Mouse (Mus musculus): ENCODE measurements around the gene Gpx1. TPM values are rescaled to one million over a fixed set of nuclear protein-coding genes. Genes with fewer than 3 reads are reported as not detected.

Gene Gpx1
- polyA plus RNA-seq, 1 experiment from 2014 or later, result 792 TPM

GRCm38 (mm10) chr9:108385006-108385405 lies 46.3 kb downstream of the Gpx1 start:
- WGBS, result 82% methylated on average over 7 of the region's 7 CpGs
- Histone ChIP-seq H3K27me3 (ENCODE audit: low read depth, poor library complexity, severe bottlenecking) (no peaks in the 10 kb centered on the region), H3K36me3 (peaks cover 97% of the 10 kb centered on the region), H3K9me3 (replicated peaks) (no peaks in the 10 kb centered on the region), H3K4me3 (no peak overlapping the region), H3K27ac (replicated peaks) (no peak overlapping the region), H3K4me1 (no peaks in the 10 kb centered on the region)
- DNase-seq (ENCODE audit: low spot score), result no peak

- H3K27ac ChIP-seq (replicated peaks), result no peak overlapping the region
- H3K9me3 ChIP-seq (replicated peaks), result no peaks in the 10 kb centered on the region
- no peaks in the 10 kb centered on the region for H3K27me3 ChIP-seq (ENCODE audit: low read depth, poor library complexity, severe bottlenecking)
- H3K4me3 ChIP-seq, result no peak overlapping the region
- DNase-seq (ENCODE audit: low spot score), result no peak
- peaks cover 3% of the 10 kb centered on the region; the same call in 1 of the 2 replicates for H3K4me1 ChIP-seq
- 92% methylated on average over 4 of the region's 4 CpGs for WGBS
- peaks cover 97% of the 10 kb centered on the region for H3K36me3 ChIP-seq
These were observed 48.1 kb downstream of the Gpx1 start for GRCm38 (mm10) chr9:108386816-108387215.

DNA sequence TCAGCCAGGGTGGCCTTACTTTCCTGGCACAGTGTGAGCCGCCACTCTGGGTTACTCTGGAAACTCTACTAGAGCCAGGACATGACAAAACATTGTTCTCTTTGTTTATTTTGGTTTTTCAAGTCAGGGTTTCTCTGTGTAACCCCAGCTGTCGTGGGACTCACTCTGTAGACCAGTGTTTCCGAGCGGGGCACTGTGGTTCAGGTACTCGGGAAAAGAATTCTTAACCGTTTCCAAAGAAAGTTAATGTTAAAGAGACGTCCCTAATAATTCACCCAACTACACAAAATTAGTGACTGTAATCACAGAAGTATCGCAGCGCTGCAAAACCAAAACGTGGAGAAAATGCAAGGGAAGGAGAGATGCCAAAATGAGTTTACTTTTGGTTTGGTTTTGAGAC lies 49.9 kb downstream of the Gpx1 start:
- H3K36me3 ChIP-seq, result peaks cover 97% of the 10 kb centered on the region
- H3K27ac ChIP-seq (replicated peaks), result no peak overlapping the region
- no peak for DNase-seq (ENCODE audit: low spot score)
- H3K4me1 ChIP-seq, result peaks cover 16% of the 10 kb centered on the region
- no peaks in the 10 kb centered on the region for H3K9me3 ChIP-seq (replicated peaks)
- H3K27me3 ChIP-seq (ENCODE audit: low read depth, poor library complexity, severe bottlenecking), result no peaks in the 10 kb centered on the region
- WGBS, result 88% methylated on average over 10 of the region's 10 CpGs
- no peak overlapping the region for H3K4me3 ChIP-seq

DNA sequence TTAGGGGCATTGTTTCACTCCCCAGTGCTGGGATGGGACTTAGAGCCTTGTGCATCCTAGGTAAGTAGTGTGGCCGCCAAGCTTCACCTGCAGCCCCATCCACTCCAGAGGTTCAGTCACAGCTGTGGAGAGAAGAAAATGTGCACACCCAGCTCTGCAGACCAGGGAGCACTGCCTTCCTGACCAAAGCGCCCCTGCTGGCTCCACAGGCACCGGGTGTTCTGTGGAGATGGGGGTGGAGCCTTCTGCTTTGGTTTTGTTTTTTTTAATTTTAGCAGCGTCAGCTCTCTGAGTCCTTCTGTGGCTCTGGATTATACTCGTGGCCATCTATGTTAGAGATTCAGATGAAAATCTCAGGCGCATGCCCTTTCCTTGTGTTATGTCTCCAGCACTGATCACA lies 50.5 kb downstream of the Gpx1 start:
- no peak overlapping the region for H3K27ac ChIP-seq (replicated peaks)
- peaks cover 16% of the 10 kb centered on the region for H3K4me1 ChIP-seq
- WGBS, result 88% methylated on average over 6 of the region's 6 CpGs
- H3K9me3 ChIP-seq (replicated peaks), result no peaks in the 10 kb centered on the region
- H3K27me3 ChIP-seq (ENCODE audit: low read depth, poor library complexity, severe bottlenecking), result no peaks in the 10 kb centered on the region
- no peak overlapping the region for H3K4me3 ChIP-seq
- no peak for DNase-seq (ENCODE audit: low spot score)
- H3K36me3 ChIP-seq, result peaks cover 97% of the 10 kb centered on the region

Other genes with a start within 250 kb of the Gpx1 start
- gene Apeh, start 244.3 kb upstream of the Gpx1 start, polyA plus RNA-seq (2016; fragmentation: Nextera tagmentation; extraction: Ambion mirVana), result 71.2 and 80.2 TPM in 2 replicates
- gene Bsn, start 148.5 kb upstream of the Gpx1 start, polyA plus RNA-seq (2016; fragmentation: Nextera tagmentation; extraction: Ambion mirVana), result 1.1 and 1.7 TPM in 2 replicates
- gene Dag1, start 74.9 kb upstream of the Gpx1 start, polyA plus RNA-seq (2016; fragmentation: Nextera tagmentation; extraction: Ambion mirVana), result 71.1 and 77.0 TPM in 2 replicates
- 44.4 and 57.3 TPM in 2 replicates for gene Nicn1, start 48.5 kb upstream of the Gpx1 start, polyA plus RNA-seq (2016; fragmentation: Nextera tagmentation; extraction: Ambion mirVana)
- gene Amt, start 42.0 kb upstream of the Gpx1 start, polyA plus RNA-seq (2016; fragmentation: Nextera tagmentation; extraction: Ambion mirVana), result 37.9 and 39.2 TPM in 2 replicates
- gene Rhoa, start 32.8 kb upstream of the Gpx1 start, polyA plus RNA-seq (2016; fragmentation: Nextera tagmentation; extraction: Ambion mirVana), result 272 and 276 TPM in 2 replicates
- gene Tcta, start 32.7 kb upstream of the Gpx1 start, polyA plus RNA-seq (2016; fragmentation: Nextera tagmentation; extraction: Ambion mirVana), result 17.8 and 26.2 TPM in 2 replicates
- gene Usp4, start 8.9 kb downstream of the Gpx1 start, polyA plus RNA-seq (2016; fragmentation: Nextera tagmentation; extraction: Ambion mirVana), result 119 and 140 TPM in 2 replicates
- gene 1700102P08Rik, start 53.9 kb downstream of the Gpx1 start, polyA plus RNA-seq (2016; fragmentation: Nextera tagmentation; extraction: Ambion mirVana), result 1.1 and 1.2 TPM in 2 replicates
- 0.81 and 1.1 TPM in 2 replicates for gene Ccdc36, start 89.6 kb downstream of the Gpx1 start, polyA plus RNA-seq (2016; fragmentation: Nextera tagmentation; extraction: Ambion mirVana)
- gene BC048562, start 97.6 kb downstream of the Gpx1 start, polyA plus RNA-seq (2016; fragmentation: Nextera tagmentation; extraction: Ambion mirVana), result not detected in 2 replicates
- 58.2 and 59.4 TPM in 2 replicates for gene Ccdc71, start 121.6 kb downstream of the Gpx1 start, polyA plus RNA-seq (2016; fragmentation: Nextera tagmentation; extraction: Ambion mirVana)
- 43.1 and 52.1 TPM in 2 replicates for gene Klhdc8b, start 122.7 kb downstream of the Gpx1 start, polyA plus RNA-seq (2016; fragmentation: Nextera tagmentation; extraction: Ambion mirVana)
- 42.7 and 46.2 TPM in 2 replicates for gene Lamb2, start 140.8 kb downstream of the Gpx1 start, polyA plus RNA-seq (2016; fragmentation: Nextera tagmentation; extraction: Ambion mirVana)
- 79.4 and 91.6 TPM in 2 replicates for gene Usp19, start 151.7 kb downstream of the Gpx1 start, polyA plus RNA-seq (2016; fragmentation: Nextera tagmentation; extraction: Ambion mirVana)
- gene Qars, start 168.8 kb downstream of the Gpx1 start, polyA plus RNA-seq (2016; fragmentation: Nextera tagmentation; extraction: Ambion mirVana), result 112 and 115 TPM in 2 replicates
- 150 and 171 TPM in 2 replicates for gene Qrich1, start 177.9 kb downstream of the Gpx1 start, polyA plus RNA-seq (2016; fragmentation: Nextera tagmentation; extraction: Ambion mirVana)
- gene Impdh2, start 221.4 kb downstream of the Gpx1 start, polyA plus RNA-seq (2016; fragmentation: Nextera tagmentation; extraction: Ambion mirVana), result 202 and 239 TPM in 2 replicates
- 47.0 and 50.0 TPM in 2 replicates for gene Ndufaf3, start 228.5 kb downstream of the Gpx1 start, polyA plus RNA-seq (2016; fragmentation: Nextera tagmentation; extraction: Ambion mirVana)
- gene Dalrd3, start 231.0 kb downstream of the Gpx1 start, polyA plus RNA-seq (2016; fragmentation: Nextera tagmentation; extraction: Ambion mirVana), result 196 and 221 TPM in 2 replicates
- 195 and 250 TPM in 2 replicates for gene Wdr6, start 239.8 kb downstream of the Gpx1 start, polyA plus RNA-seq (2016; fragmentation: Nextera tagmentation; extraction: Ambion mirVana)